Comparison of ENCODE assay signal across 21 mouse cellular contexts in genomic region chr17:65796056-65796455, GRCm38 (mm10). TPM values are rescaled to one million over a fixed set of nuclear protein-coding genes. Genes with fewer than 3 reads are reported as not detected.
DNase-seq lines count a peak whose midpoint lies in the region; ATAC-seq and TF ChIP-seq lines count a peak whose summit lies in the region.
"Had no signal": no experiment of that assay in that cellular context is flagged by ENCODE, and none has a peak within 500 bp of the region (broad histone marks: within the 10 kb centered on the region; RNA-seq: fewer than 3 reads in every experiment).

No protein-coding gene starts in this region.

- 78% methylated on average over 7 of the region's 7 CpGs for WGBS in forebrain, embryonic 14.5 days
- 93% methylated on average over 7 of the region's 7 CpGs for WGBS in forebrain, embryonic 10.5 days
- WGBS in hindbrain, postnatal 0 days, result 42% methylated on average over 7 of the region's 7 CpGs
- WGBS in hindbrain, embryonic 11.5 days, result 72% methylated on average over 7 of the region's 7 CpGs

- no peaks in the 10 kb centered on the region for H3K27me3 ChIP-seq in forebrain, embryonic 14.5 days (replicated peaks; ENCODE audit: control insufficient read depth, insufficient read depth, low read length)
- H3K27me3 ChIP-seq in forebrain, embryonic 10.5 days (ENCODE audit: poor library complexity, severe bottlenecking), result no peaks in the 10 kb centered on the region
- no peaks in the 10 kb centered on the region for H3K27me3 ChIP-seq in hindbrain, postnatal 0 days (ENCODE audit: insufficient read depth, low read length)
- H3K27me3 ChIP-seq in hindbrain, embryonic 11.5 days (ENCODE audit: control insufficient read depth, insufficient read depth, low read length), result no peaks in the 10 kb centered on the region
- H3K27me3 ChIP-seq: CH12.LX; embryonic facial prominence, embryonic 12.5 days; forebrain, embryonic 12.5 days; forebrain, embryonic 15.5 days; Patski had no signal

- no peaks in the 10 kb centered on the region for H3K9me3 ChIP-seq in forebrain, embryonic 14.5 days (replicated peaks; ENCODE audit: control insufficient read depth, low read length)
- no peaks in the 10 kb centered on the region for H3K9me3 ChIP-seq in forebrain, embryonic 10.5 days
- H3K9me3 ChIP-seq in hindbrain, postnatal 0 days (ENCODE audit: low read length), result no peaks in the 10 kb centered on the region
- H3K9me3 ChIP-seq in hindbrain, embryonic 11.5 days (ENCODE audit: control insufficient read depth, low read length), result no peaks in the 10 kb centered on the region
- H3K9me3 ChIP-seq: embryonic facial prominence, embryonic 10.5 days; embryonic facial prominence, embryonic 12.5 days; forebrain, embryonic 12.5 days; forebrain, embryonic 15.5 days; G1E had no signal

- intact Hi-C loops in heart, postnatal 14 days (cut with DNase I), result no loop called here

- no peaks in the 10 kb centered on the region for H3K4me1 ChIP-seq in forebrain, embryonic 14.5 days (ENCODE audit: control insufficient read depth, insufficient read depth, low read length)
- no peaks in the 10 kb centered on the region for H3K4me1 ChIP-seq in forebrain, embryonic 10.5 days
- no peaks in the 10 kb centered on the region for H3K4me1 ChIP-seq in hindbrain, postnatal 0 days (ENCODE audit: insufficient read depth, low read length)
- H3K4me1 ChIP-seq in hindbrain, embryonic 11.5 days (replicated peaks; ENCODE audit: control insufficient read depth, insufficient read depth, low read length), result no peaks in the 10 kb centered on the region
- H3K4me1 ChIP-seq: embryonic facial prominence, embryonic 12.5 days had no signal

- no peak for TF ChIP-seq CTCF in hindbrain, postnatal 0 days (IDR thresholded peaks at IDR 0.05; ENCODE audit: low read depth)

- ATAC-seq in forebrain, embryonic 14.5 days, result no peak
- ATAC-seq in hindbrain, postnatal 0 days, result no peak
- ATAC-seq in hindbrain, embryonic 11.5 days (ENCODE audit: low FRiP score), result no peak
- ATAC-seq: CD4-positive, CD25-positive, alpha-beta regulatory T cell, adult 4 months; forebrain, embryonic 15.5 days; forebrain, postnatal 0 days; Patski had no signal

- H3K4me2 ChIP-seq in forebrain, embryonic 14.5 days (ENCODE audit: low read length), result no peak overlapping the region
- H3K4me2 ChIP-seq in hindbrain, postnatal 0 days (ENCODE audit: low read depth, low read length), result no peak overlapping the region
- no peak overlapping the region for H3K4me2 ChIP-seq in hindbrain, embryonic 11.5 days (replicated peaks; ENCODE audit: low read depth, low read length)
- H3K4me2 ChIP-seq: embryonic facial prominence, embryonic 12.5 days; forebrain, embryonic 12.5 days; forebrain, embryonic 15.5 days had no signal

- no peak overlapping the region for H3K9ac ChIP-seq in forebrain, embryonic 14.5 days (ENCODE audit: low read length)
- no peak overlapping the region for H3K9ac ChIP-seq in hindbrain, postnatal 0 days (replicated peaks; ENCODE audit: low read length)
- H3K9ac ChIP-seq in hindbrain, embryonic 11.5 days (ENCODE audit: low read depth, low read length), result no peak overlapping the region
- H3K9ac ChIP-seq: embryonic facial prominence, embryonic 12.5 days; forebrain, embryonic 12.5 days; forebrain, embryonic 15.5 days; forebrain, postnatal 0 days had no signal

- peak overlapping the region; percentile 52; the same call in 1 of the 2 replicates for H3K27ac ChIP-seq in forebrain, embryonic 14.5 days (ENCODE audit: low read depth, low read length)
- no peak overlapping the region for H3K27ac ChIP-seq in forebrain, embryonic 10.5 days
- no peak overlapping the region for H3K27ac ChIP-seq in hindbrain, postnatal 0 days
- H3K27ac ChIP-seq in hindbrain, embryonic 11.5 days (ENCODE audit: low read depth, low read length), result no peak overlapping the region
- H3K27ac ChIP-seq: embryonic facial prominence, embryonic 10.5 days; embryonic facial prominence, embryonic 12.5 days; forebrain, embryonic 12.5 days; forebrain, embryonic 15.5 days had no signal

- H3K36me3 ChIP-seq in forebrain, embryonic 14.5 days (ENCODE audit: control insufficient read depth, insufficient read depth, low read length), result peaks cover 6% of the 10 kb centered on the region; the same call in 1 of the 2 replicates
- peaks cover 18% of the 10 kb centered on the region for H3K36me3 ChIP-seq in forebrain, embryonic 10.5 days (replicated peaks)
- H3K36me3 ChIP-seq in hindbrain, postnatal 0 days (ENCODE audit: insufficient read depth, low read length), result no peaks in the 10 kb centered on the region
- no peaks in the 10 kb centered on the region for H3K36me3 ChIP-seq in hindbrain, embryonic 11.5 days (ENCODE audit: control insufficient read depth, insufficient read depth, low read length)
- H3K36me3 ChIP-seq: forebrain, embryonic 15.5 days had no signal

- no peak for DNase-seq in forebrain, embryonic 14.5 days (ENCODE audit: low spot score)
- DNase-seq in forebrain, embryonic 10.5 days (ENCODE audit: extremely low spot score, low spot score), result no peak
- DNase-seq in hindbrain, postnatal 0 days (ENCODE audit: low spot score), result peak; percentile 18
- no peak for DNase-seq in hindbrain, embryonic 11.5 days (ENCODE audit: low spot score)
- peak; percentile 43 for DNase-seq in ZHBTc4 (ENCODE audit: low read depth, low spot score)
- DNase-seq in heart, postnatal 14 days, result no peak
- DNase-seq: adrenal gland, adult 2 months; adrenal gland, postnatal 10 days; adrenal gland, postnatal 25 days; B cell, adult 2 months; cerebellum, adult 11-12 months; cerebellum, adult 9-10 months; forebrain, postnatal 0 days had no signal

- no peak overlapping the region for H3K4me3 ChIP-seq in forebrain, embryonic 14.5 days (ENCODE audit: low read depth, low read length)
- no peak overlapping the region for H3K4me3 ChIP-seq in forebrain, embryonic 10.5 days
- no peak overlapping the region for H3K4me3 ChIP-seq in hindbrain, postnatal 0 days (ENCODE audit: low read length)
- no peak overlapping the region for H3K4me3 ChIP-seq in hindbrain, embryonic 11.5 days (ENCODE audit: low read depth, low read length)
- H3K4me3 ChIP-seq: embryonic facial prominence, embryonic 10.5 days; embryonic facial prominence, embryonic 12.5 days; forebrain, embryonic 12.5 days; forebrain, embryonic 15.5 days had no signal

RNA-seq across cellular contexts. Expression of gene Ppp4r1, which starts 13.7 kb away (rescaled TPM):
- polyA plus RNA-seq in forebrain, embryonic 14.5 days (2014; fragmentation: Nextera tagmentation; extraction: Ambion mirVana), result 37.1 and 43.4 TPM in 2 replicates
- 61.5 and 66.0 TPM in 2 replicates for polyA plus RNA-seq in forebrain, embryonic 10.5 days (2016; fragmentation: Nextera tagmentation; extraction: Ambion mirVana)
- total RNA-seq in hindbrain, postnatal 0 days (2014; rRNA removed), result 39.4 and 48.6 TPM in 2 replicates
- 24.9 and 26.2 TPM in 2 replicates for polyA plus RNA-seq in hindbrain, postnatal 0 days (2015; fragmentation: Nextera tagmentation; extraction: Ambion mirVana)
- polyA plus RNA-seq in hindbrain, embryonic 11.5 days (2014; fragmentation: Nextera tagmentation; extraction: Ambion mirVana), result 48.9 and 56.8 TPM in 2 replicates
- 10 to 100 TPM; 51.8 to 58.6 TPM for total RNA-seq in heart, postnatal 14 days (2021)

RNA-seq across cellular contexts. Expression of gene Rab31, which starts 23.5 kb away (rescaled TPM):
- polyA plus RNA-seq in forebrain, embryonic 14.5 days (2014; fragmentation: Nextera tagmentation; extraction: Ambion mirVana), result 88.8 and 92.6 TPM in 2 replicates
- 58.6 and 64.7 TPM in 2 replicates for polyA plus RNA-seq in forebrain, embryonic 10.5 days (2016; fragmentation: Nextera tagmentation; extraction: Ambion mirVana)
- 88.1 and 89.8 TPM in 2 replicates for total RNA-seq in hindbrain, postnatal 0 days (2014; rRNA removed)
- 67.2 and 70.9 TPM in 2 replicates for polyA plus RNA-seq in hindbrain, postnatal 0 days (2015; fragmentation: Nextera tagmentation; extraction: Ambion mirVana)
- 74.8 and 82.0 TPM in 2 replicates for polyA plus RNA-seq in hindbrain, embryonic 11.5 days (2014; fragmentation: Nextera tagmentation; extraction: Ambion mirVana)
- total RNA-seq in heart, postnatal 14 days (2021), result 10 to 100 TPM; 25.7 to 28.7 TPM

Comparison
In these comparisons a context has a peak if more than half of its experiments do, and no peak if none do; other contexts are left out.
1. DNase-seq: peak in hindbrain, postnatal 0 days (single experiment) and ZHBTc4 (single experiment); none in forebrain, embryonic 14.5 days (single experiment), forebrain, embryonic 10.5 days (single experiment), hindbrain, embryonic 11.5 days (single experiment) and heart, postnatal 14 days (0 of 2).